Mouse (Mus musculus) thymus, adult 2 months (tissue): Measurements from ENCODE around the gene Sp110. TPM values are rescaled to one million over a fixed set of nuclear protein-coding genes. Genes with fewer than 3 reads are reported as not detected.
"Not testable (repeated sequence)": the region's sequence is repeated elsewhere in the genome, so short reads cannot be mapped to it uniquely, and the experiment has no call there.

Experiments used
- DNase-seq: peaks from one replicate; pipeline ENCODE4 v3.0.0; 2021
- H3K27ac ChIP-seq: fragments of 200-500 bp; 2 replicates; pipeline ENCODE4 v1.5.1; 2012; ENCODE audit warnings: low read length, control low read depth; ENCODE audit not compliant: control insufficient read depth, insufficient read depth
- H3K27me3 ChIP-seq: fragments of 200-500 bp; 2 replicates; pipeline ENCODE4 v1.6.1; 2012; ENCODE audit warnings: mild to moderate bottlenecking, low read length, moderate library complexity, mixed read lengths; ENCODE audit not compliant: control insufficient read depth, insufficient read depth
- H3K36me3 ChIP-seq: fragments of 200-500 bp; 2 replicates; pipeline ENCODE4 v1.6.1; 2012; ENCODE audit warnings: mild to moderate bottlenecking, low read length, moderate library complexity; ENCODE audit not compliant: control insufficient read depth, insufficient read depth
- H3K4me1 ChIP-seq: fragments of 200-500 bp; replicated peaks from 2 replicates; pipeline ENCODE4 v1.6.1; 2012; ENCODE audit warnings: low read length; ENCODE audit not compliant: control insufficient read depth, insufficient read depth
- H3K4me3 ChIP-seq: fragments of 200-500 bp; 2 replicates; pipeline ENCODE4 v1.5.1; 2012; ENCODE audit warnings: mild to moderate bottlenecking, low read length, control low read depth, moderate library complexity; ENCODE audit not compliant: control insufficient read depth, insufficient read depth
- WGBS: fragments of 180-500 bp; shearing (Covaris S2); methylation state at CpG from one replicate; pipeline ENCODE4 v1.1.7; 2018; 5-methylcytosine and 5-hydroxymethylcytosine counted together
- polyA plus RNA-seq: library from polyadenylated mRNA; depleted of rRNA; stranded (reverse); fragments of >200 nt; gene quantifications from 2 replicates; pipeline ENCODE4 v1.2.3, GENCODE M21; 2012; rRNA removed

Sp110 gene
- polyA plus RNA-seq: 109 and 125 TPM in 2 replicates

DNA sequence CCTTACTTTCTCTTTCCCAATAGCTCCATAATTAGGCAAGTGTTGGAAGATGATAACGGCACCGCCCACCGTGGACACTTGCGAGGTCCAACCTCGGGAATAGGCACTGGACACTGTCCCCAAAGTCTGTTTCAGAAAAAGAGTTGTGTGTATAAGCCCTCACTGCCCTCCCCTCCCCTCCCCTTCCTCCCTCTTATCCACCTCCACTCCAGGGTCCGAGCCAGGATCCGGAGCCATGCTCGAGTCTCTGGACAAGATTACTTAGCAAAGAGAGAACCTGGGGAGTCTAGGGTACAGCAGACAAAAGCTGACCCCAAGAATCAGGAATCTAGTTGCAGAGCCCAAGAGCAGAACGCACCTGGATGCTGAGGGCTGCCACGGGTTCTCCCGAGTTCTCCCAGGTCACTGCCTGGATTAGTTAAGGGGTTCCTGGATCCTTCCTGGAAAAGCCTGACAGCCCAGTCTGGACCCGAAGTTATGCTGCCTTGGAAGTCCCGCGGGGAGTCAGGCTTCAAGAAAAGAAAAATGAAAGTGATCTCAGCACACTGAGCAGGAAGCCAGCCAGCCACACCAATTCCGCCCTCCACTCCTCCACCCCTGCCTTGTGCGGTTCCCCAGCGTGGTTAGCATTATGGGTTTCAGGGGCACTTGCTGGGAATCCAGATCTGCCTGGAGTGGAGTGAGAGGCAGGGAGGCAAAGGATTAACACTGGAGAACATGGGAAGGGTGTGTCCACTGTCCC lies at the start of gene Sp110:
Sp110 (minus strand) TSS at position 547 of the 742 bp plus-strand sequence.
- H3K4me3 ChIP-seq: peak within 1 kb of the TSS; percentile 46
- H3K27ac ChIP-seq: peak within 1 kb of the TSS; percentile 62; the same call in 1 of the 2 replicates
- peak; percentile 36 for DNase-seq
- WGBS: 48% methylated on average over 17 of the region's 17 CpGs
- H3K27me3 ChIP-seq, H3K4me1 ChIP-seq, H3K36me3 ChIP-seq: not testable (repeated sequence)

DNA sequence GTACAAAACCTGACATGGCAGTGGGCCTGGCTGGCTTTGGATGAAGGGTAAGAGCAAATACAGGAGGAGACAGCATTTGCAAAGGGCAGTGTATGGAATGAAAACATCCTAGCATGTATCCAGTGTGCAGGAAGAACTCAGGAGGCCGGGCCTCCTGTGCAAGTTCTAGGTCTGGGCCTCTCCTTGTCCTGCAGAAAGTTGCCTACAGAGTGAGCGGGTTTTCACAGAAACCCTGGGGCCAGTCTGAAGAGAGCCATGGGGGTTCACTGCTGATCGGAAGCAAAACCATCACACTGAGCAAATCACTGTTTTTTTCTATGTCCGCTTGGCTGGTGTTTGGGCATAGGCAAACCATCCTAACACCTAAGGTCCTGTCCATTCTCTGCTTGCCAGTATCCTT lies 39.5 kb upstream of the Sp110 start:
- not testable (repeated sequence) for H3K4me1 ChIP-seq, DNase-seq, H3K4me3 ChIP-seq, H3K36me3 ChIP-seq, H3K27ac ChIP-seq, H3K27me3 ChIP-seq
- 91% methylated on average over 4 of the region's 4 CpGs for WGBS

DNA sequence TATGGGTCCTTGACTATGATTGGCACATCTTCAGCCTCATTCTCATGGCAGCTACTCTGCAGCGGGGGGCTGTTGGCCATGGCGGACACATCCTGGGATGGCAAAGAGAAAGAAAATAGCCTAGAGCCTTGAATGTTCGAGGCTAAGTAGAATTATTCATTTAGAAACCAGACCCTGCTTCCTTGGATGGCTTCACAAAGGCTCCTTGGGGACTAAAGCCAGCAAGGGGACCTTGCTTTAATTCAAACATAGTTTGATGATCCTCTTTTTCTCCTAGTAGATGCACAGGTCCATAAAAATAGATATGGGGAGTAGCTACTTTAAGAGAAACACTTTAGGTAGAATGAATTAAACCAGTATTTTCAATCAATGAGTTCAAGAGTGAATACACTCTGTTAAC lies 38.3 kb upstream of the Sp110 start:
- H3K4me1 ChIP-seq, H3K4me3 ChIP-seq, DNase-seq, H3K27me3 ChIP-seq, H3K27ac ChIP-seq, H3K36me3 ChIP-seq: not testable (repeated sequence)
- WGBS: 71% methylated on average over 3 of the region's 3 CpGs

DNA sequence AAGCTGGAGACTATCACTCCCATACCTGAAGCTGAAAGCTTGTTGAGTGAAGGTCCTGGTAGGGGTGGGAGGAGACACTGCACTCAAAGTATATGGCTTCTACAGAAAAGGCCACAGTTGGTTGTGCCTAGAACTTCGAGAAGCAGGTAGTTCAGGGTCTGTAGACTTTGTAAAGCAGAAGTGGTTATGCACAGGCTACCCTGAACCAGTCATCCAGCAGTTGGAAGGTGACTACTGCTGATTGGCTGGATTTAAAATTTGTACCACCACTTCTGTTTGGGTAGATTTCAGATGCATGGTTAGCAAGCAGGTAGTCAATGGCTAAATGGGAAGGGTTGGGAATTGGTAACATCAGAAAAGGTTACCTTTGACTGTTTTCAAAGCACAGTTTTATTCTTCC lies 20.1 kb upstream of the Sp110 start:
- H3K27me3 ChIP-seq, H3K4me1 ChIP-seq, DNase-seq, H3K4me3 ChIP-seq, H3K36me3 ChIP-seq, H3K27ac ChIP-seq: not testable (repeated sequence)
- 61% methylated on average over 1 of the region's 1 CpGs for WGBS

DNA sequence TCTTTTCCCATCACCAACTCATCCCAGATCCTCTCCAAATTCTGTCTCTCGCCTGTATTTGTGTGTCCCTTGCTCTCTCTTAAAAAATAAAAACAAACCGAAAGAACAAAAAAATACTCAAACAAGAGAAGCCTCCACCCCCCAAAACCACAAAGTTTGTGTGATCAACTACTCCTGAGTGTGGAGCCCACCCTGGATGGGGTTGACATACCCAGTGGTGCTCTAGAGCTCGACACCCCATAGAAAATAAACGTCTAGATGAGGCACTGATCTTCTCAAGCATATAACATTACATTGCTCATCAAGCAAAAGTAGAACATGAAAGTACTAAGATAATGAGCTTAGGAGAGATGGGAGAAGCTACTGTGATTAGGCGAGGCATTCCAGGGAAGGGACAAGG lies 18.5 kb upstream of the Sp110 start:
- not testable (repeated sequence) for H3K36me3 ChIP-seq, H3K27ac ChIP-seq, H3K4me3 ChIP-seq, H3K4me1 ChIP-seq, H3K27me3 ChIP-seq, DNase-seq
- 71% methylated on average over 4 of the region's 5 CpGs for WGBS

DNA sequence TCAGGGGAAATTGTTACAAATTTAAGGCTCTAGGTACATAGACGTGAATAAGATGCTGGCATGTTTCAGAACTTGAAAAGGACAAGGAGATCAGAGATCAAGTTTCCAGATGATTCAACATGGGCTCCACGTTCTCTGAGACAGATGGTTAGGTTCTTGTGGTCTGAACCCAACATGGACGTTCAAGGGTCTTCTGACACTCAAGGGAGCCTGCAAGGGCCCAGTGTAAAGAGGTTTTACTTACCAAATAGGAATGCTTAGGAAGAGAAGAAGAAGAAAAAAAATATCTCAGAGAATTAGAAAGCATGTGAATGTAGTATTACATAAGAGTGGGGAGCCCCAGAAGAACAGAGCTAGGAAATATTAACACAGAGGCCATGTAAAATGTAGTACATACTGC lies 17.2 kb upstream of the Sp110 start:
- not testable (repeated sequence) for H3K27me3 ChIP-seq, H3K4me3 ChIP-seq, DNase-seq, H3K27ac ChIP-seq, H3K36me3 ChIP-seq, H3K4me1 ChIP-seq
- WGBS: 72% methylated on average over 3 of the region's 3 CpGs

DNA sequence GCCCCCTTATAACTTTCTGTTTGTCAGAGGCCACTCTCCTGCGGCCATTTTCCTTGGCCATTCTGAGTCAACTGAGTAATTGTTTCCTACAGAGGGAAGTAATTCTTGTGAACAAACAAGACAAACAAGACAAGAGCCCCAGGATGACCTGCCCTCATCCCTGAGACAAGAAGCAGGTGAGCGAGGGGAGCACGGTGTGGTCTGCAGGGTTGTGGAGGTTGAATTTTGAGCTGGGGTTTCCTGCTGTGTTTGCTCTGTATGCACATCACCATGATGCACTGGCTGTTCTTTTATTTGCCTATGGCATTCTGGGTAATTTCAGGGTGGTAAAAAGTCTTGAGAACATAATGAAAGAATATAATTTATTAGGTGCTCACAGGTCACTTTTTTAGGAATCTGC lies 16.5 kb upstream of the Sp110 start:
- not testable (repeated sequence) for H3K27me3 ChIP-seq, H3K27ac ChIP-seq, H3K4me1 ChIP-seq, H3K4me3 ChIP-seq, DNase-seq, H3K36me3 ChIP-seq
- 98% methylated on average over 3 of the region's 3 CpGs for WGBS

DNA sequence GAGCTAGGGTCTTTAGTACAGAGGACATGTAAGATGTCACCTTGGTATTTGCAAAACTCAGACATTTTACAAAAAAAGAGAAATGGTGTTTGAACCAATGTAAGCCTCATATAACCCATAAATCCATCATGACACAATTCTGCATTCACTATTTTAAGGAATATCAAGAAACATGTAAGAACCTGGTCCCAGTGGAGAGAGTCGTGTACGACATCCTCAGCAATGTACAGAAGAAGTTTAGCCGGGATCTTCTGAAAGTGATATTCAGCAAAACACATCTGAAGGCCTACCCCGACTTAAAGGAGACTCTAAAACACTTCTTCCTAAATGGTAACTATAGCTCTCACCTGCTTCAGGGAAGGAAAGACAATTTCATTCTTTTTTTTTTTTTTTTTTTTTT lies 12.0 kb upstream of the Sp110 start:
- not testable (repeated sequence) for DNase-seq, H3K36me3 ChIP-seq, H3K27me3 ChIP-seq, H3K27ac ChIP-seq, H3K4me3 ChIP-seq, H3K4me1 ChIP-seq
- WGBS: 60% methylated on average over 1 of the region's 4 CpGs

DNA sequence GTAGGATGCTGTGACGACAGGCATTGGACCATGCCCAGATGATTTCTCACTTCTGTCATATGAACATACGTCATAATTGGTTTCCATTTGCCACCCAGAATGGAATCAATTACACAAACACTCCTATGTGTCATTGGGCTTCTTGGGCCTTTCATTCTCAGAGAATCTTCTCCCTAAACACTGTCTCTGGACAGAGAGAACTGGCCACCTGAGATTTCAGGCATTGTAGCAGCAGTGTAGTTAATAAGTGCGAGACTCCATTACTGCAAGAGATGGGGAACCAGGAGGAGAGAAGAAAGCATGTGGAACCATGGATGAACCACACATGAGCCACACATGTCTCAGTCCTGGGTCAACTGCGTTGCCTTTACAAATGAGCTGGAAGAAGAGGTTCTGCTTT lies 9.7 kb upstream of the Sp110 start:
- H3K27ac ChIP-seq, H3K4me3 ChIP-seq, H3K36me3 ChIP-seq, H3K4me1 ChIP-seq, DNase-seq, H3K27me3 ChIP-seq: not testable (repeated sequence)
- WGBS: 89% methylated on average over 4 of the region's 4 CpGs

DNA sequence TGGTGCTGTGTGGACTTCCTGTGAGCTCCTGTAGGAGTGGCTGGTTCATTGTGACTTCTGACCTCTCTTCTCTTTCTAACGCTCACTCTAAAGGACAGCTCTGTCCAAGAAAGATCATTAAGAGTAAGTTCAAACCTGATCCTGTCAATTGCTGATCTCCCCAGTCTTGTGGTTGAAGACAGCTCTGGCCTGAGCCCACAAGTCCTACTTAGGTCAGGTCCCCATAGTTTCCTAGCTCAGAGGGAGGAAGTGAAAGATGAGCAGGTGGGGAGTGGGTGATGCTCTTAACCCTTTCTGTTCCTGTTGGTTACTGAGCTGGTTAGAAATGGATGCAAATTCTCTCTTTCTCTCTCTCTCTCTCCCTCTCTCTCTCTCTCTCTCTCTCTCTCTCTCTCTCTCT lies 5.7 kb upstream of the Sp110 start:
- H3K27me3 ChIP-seq, DNase-seq, H3K36me3 ChIP-seq, H3K4me3 ChIP-seq, H3K27ac ChIP-seq, H3K4me1 ChIP-seq: not testable (repeated sequence)
- WGBS: 100% methylated on average over 1 of the region's 1 CpGs

DNA sequence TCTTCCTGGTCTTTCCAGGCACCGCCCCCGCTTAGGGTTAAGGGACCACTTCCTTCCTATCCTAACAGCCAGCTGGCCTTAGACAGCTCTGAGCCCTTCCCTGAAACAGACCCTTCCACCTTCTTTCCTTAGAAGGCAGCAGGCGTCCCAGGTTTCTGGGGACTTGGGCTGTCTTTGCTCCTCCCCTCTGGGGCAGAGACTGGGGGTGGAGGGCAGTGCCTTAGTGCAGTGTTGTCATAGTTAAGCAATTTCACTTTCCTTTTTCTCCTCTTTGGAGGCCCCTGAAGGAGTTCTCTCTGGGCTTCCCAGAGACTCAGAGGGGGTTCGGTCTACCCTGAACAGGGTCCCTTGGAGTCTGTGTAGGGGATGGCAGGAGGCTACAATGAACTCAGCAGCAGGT lies 2.2 kb upstream of the Sp110 start:
- not testable (repeated sequence) for H3K36me3 ChIP-seq, H3K4me1 ChIP-seq, H3K27me3 ChIP-seq
- peak overlapping the region; percentile 25 for H3K4me3 ChIP-seq
- H3K27ac ChIP-seq: peak overlapping the region; percentile 70
- WGBS: 34% methylated on average over 4 of the region's 4 CpGs
- peak; percentile 63 for DNase-seq
